Mouse (Mus musculus) heart, adult 2 months (tissue): Measurements from ENCODE around the gene Aldh16a1.

Source experiments
- CTCF ChIP-seq: fragments of 200-600 bp; IDR thresholded peaks from 2 replicates; pipeline ENCODE4 v1.8.1; 2022; ENCODE audit warnings: antibody characterized with exemption, mild to moderate bottlenecking, moderate library complexity
- EP300 ChIP-seq: fragments of 200-500 bp; IDR thresholded peaks from 2 replicates; pipeline ENCODE4 v1.6.1; 2011; ENCODE audit warnings: low read depth, low read length, control low read depth; ENCODE audit not compliant: insufficient read depth
- POLR2A ChIP-seq: fragments of 200-500 bp; IDR thresholded peaks from 2 replicates; pipeline ENCODE4 v1.6.1; 2011; ENCODE audit warnings: mild to moderate bottlenecking, low read depth, low read length, control low read depth; ENCODE audit not compliant: insufficient read depth

DNA sequence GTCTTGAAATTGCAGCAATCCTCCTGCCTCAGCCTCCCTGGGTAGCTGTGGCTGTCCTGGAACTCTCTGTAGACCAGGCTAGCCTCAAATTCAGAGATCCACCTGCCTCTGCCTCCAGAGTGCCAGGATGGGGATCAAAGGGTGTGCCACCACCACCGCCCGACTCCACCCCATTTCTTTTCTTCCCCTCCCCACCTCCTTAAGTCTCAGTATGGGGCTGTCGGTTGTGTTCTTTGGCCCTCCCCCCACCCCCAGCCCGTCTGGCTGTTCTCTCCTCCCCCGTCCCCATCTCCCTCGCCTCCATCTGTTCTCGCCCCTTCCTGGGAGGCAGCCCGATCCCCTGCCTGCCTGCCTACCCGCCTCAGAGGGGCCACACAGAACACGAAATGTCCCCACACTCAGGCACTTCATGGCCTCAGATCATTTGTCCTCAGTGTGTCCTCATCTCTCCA lies 12.6 kb upstream of the Aldh16a1 start:
- TF ChIP-seq CTCF (no peak), POLR2A (no peak), EP300 (no peak)
